Mouse (Mus musculus) G1E (cell line): Measurements from ENCODE around the gene Smdt1.

Source experiments
- CTCF ChIP-seq: IDR thresholded peaks from 2 replicates; pipeline ENCODE4 v1.5.1; 2012; ENCODE audit warnings: low read depth, low read length, inconsistent platforms, mixed read lengths
- GATA1 ChIP-seq: IDR thresholded peaks from 2 replicates; pipeline ENCODE4 v1.6.1; 2012; ENCODE audit warnings: borderline replicate concordance, low read length, inconsistent platforms, mixed read lengths
- TAL1 ChIP-seq: conservative IDR thresholded peaks from 2 replicates; pipeline ENCODE4 v1.6.1; 2012; ENCODE audit warnings: low read depth, low read length, inconsistent platforms, mixed read lengths

DNA sequence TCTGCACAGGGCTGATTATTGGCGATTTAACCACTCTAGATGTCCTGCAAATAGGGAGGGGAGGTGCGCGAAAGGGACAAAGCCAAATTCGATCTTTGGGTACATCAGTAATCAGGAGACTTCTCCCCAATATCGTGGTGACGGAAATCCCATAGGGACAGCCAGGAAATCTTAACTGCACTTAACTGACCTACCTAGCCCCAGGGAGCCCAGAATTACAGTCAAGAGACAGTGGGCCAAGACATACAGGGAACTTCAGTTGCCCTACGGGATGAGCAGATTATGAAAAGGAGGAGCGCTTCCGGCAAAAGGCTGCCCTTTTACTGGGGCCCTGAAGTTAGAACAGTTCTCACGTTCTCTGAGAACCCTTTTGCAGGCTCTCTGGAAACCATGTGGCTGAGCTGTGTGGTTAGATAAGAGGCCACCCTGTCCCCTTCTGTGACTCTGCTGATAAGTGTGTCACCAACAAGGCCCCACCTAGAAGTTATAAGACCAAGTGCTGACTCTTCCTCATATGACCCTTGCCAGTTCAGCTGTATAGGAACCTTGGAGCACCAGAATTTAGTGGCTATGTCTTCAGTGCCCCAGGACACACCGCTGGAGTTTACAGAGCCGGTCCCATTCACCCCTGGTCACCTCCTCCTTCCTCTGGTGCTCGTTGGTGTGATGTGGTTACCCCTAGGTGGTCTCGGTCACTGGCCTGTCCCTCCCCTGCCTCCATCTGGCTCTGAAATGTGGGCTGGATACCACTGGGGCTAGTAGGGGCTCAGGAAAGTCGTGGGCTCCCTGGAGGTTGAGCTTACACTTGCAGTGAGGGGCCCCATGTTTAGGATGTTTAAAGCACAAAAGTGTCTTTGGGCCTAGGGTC, 3.1 kb downstream of the Smdt1 start:
- no peak for TF ChIP-seq CTCF
- TF ChIP-seq GATA1 = no peak
- peak; percentile 100 for TF ChIP-seq TAL1
